Mouse (Mus musculus): Measurements from ENCODE around the gene Ndufa8.

Gene Ndufa8

DNA sequence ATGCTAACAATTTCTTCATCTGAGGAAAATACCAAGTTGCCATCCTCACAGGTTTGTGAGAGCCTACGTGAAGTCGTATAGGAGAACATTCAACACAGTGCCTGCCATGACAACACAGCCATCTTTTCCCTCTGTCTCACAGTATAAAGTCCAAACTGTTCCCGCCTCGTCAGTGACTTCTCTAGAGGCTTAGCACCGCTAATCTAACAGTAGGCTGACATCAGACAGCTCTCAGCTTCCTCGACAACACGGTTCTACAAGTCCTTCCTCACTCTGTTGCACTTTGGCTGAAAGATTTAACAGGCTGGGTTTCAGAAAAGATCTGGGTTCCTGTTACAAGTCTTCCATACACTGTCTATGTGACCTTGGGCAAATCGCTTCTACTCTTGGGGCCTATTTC, 1.0 kb downstream of the Ndufa8 start:
- peak; percentile 30 for DNase-seq (ENCODE audit: extremely low read depth, low read depth)

DNA sequence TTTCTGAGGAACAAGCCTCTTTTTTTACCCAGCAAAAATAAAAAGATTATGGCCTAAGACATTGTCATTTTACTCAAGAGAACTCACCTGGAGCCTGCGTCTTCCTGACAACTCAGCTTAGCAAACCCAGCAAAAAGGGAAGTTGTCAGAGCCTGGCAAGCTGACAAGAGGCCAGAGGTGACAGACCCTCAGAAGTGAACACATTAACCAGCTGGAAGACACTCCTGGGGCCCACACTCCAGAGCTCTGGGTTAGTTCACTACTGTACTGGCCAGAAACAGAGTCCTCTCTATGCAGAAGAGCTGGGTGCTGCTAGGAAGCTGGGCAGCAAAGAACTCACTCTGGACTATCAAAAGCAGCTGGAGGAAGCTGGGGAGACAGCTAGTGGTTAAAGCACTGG, 8.3 kb downstream of the Ndufa8 start:
- no peak for DNase-seq (ENCODE audit: extremely low read depth, low read depth)

DNA sequence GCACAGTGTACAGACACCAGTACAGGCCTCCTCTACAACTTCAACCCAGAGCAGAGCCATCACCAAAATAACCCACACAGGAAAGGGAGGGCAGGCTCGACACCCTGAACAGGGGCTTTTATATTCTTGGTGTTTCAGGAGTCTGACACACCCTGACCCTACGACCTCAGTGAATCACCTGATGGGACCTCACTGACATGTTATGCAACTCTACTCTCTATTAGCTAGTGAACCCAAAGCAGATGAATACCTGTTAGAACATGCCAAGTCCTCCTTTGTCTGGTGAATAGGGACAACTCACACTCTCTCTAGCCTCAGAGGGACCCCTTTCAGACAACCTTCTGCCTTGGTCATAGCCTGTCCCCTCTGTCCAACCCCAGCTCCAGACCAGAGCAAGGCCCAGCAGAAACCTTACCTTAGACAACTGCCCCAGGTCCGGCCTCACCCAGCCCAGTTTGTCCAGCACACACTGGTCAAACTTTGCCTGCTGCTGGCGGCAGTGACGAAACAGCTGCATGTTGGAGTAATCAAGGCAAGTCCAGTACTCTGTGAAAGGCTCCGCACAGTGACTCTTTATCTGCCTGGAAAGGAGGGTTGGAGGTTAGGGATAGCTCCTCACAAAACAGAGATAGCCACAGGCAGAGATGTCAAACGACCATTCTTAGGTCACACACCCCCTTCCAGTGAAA, 9.8 kb downstream of the Ndufa8 start:
- no peak for DNase-seq (ENCODE audit: extremely low read depth, low read depth)

DNA sequence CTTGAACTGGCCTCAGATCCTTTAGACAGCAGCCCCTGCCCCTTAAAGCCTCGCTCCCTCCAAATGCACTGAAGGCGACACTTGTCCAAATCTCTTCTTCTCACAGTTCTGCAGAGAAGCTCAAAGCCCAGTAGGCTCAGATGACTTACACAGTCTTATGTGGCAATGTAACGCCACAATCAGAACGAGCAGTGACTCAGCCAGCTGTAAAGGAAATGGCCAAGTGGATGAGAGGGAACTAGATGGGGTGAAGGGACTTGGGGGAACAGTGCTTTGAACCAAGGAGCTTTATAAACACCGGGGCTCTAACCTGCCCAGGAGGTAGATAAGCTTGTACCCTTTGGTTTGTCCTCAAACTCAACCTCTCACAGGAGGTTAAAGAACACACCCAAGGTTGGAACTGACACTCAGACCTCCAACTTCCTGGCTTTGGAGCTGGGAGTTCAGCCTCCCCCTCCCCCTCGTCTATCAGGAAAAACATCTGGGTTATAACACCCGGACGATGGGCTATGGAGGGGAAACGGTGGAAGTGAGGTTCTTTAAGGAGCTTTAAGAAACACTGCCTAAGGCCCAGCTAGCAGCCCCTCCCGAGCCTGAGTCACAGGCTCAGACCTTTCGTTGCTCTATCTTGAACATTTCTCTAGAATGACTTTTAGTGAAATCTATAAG, 13.7 kb downstream of the Ndufa8 start:
- no peak for DNase-seq (ENCODE audit: extremely low read depth, low read depth)

DNA sequence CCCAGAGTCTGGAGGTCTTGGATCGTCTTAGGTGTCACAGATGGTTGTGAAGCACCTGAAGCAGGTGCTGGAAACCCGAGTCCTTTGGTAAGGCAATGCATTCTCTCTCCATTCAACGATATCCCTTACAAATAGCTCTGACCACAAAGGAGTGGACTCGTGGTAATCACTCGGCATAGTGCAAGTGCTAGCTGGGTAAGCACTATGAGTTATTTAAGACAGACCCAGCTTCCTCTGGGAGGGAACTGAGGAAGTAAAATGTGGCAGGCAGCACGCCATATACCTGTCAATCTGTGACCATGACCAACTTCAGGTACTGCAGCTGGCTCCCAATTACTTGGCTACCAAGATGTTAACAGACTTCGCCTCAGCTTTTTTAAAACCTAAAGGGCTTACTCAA, 14.3 kb downstream of the Ndufa8 start:
- DNase-seq (ENCODE audit: extremely low read depth, low read depth): no peak

DNA sequence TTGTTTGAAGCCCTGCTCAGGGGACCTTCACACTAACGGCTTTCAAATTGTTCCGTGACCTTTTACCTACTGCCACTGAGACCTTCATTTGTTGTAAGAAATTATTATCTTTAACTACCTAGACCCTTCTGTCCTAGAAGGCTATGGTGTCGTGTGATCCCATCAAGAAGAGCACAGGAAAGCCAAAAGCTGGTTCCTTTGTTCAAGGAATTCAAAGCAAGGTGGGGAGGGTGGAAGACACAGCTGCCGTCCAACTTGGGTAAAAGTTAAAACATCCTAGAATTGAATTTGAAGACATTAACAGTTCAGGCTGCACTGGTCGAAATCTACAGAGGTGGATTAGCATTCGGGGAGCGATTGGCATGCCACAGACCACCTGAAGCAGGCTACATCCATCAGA, 15.2 kb downstream of the Ndufa8 start:
- DNase-seq (ENCODE audit: extremely low read depth, low read depth): no peak

DNA sequence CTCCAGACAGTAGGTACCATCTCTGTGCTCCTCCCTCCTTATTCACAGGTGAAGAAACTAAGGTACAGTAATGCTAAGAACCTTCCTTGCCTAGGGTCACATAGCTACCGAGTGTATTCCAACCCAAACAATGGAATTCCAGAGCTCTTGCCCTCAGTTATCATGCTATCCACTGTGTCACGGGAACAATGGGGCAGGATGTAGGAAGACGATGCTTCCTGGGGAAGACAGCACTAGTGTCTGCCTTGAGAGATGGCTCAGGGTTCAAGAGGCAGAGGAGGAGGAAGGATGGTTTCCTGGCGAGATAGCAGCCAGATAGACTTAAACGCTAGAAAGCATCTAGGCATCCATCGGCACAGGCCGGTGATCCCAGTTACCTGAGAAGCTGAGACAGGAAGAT, 16.3 kb downstream of the Ndufa8 start:
- DNase-seq (ENCODE audit: extremely low read depth, low read depth): no peak

DNA sequence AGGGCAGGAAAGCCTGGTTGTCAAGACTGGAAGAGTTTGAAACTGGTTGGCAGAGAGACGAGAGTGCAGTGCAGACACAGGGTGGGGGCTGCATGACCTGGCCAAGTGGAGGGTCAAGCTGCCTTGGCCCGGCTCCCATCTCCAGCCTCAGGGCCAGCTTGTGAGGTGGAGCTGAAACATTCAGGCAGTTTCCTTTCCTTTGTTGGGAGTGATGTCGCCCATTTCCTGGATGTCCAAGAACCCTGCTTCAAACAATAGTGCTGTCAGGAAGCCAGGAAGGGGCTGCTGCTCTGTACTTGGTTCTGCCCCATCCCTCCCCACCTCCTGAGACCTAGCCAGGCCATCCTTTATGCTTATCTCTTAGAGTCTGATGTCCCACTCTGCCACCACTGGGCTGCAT, 25.9 kb downstream of the Ndufa8 start:
- no peak for DNase-seq (ENCODE audit: extremely low read depth, low read depth)

DNA sequence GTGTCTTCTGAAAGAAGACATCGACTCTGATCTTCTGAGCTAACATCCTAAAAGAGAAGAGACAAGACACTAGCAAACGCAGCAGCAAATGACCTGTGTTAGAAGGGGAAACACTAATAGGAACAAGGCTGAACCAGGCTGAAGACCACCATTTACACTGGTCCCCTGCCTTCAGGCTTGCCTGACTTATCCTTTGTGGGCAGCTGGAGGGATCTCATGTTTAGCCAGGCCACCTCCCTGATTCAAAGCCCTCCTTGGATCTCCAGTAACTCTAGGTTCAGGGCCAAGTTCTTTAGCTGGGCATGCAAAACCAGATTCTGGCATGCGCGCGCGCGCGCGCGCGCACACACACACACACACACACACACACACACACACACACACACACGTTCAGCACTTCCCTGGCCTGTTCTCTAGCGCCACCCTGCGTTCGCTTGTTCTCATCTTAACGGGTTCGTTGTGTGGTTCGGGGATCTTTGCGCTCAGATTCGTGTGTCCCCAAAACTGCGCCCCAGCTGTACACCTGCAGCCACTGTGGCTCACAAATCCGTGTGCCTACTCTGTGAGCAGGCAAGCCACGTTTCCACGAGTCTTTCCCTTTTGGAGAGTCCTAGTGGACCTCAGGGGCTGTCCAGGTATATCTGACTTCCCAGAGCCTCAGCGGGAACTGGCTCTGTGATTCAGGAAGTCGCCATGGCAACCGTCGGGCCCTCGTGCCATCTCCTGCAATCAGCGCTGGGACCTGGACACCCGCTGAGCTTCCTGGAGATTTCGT, 27.6 kb downstream of the Ndufa8 start:
- peak; percentile 38 for DNase-seq (ENCODE audit: extremely low read depth, low read depth)

DNA sequence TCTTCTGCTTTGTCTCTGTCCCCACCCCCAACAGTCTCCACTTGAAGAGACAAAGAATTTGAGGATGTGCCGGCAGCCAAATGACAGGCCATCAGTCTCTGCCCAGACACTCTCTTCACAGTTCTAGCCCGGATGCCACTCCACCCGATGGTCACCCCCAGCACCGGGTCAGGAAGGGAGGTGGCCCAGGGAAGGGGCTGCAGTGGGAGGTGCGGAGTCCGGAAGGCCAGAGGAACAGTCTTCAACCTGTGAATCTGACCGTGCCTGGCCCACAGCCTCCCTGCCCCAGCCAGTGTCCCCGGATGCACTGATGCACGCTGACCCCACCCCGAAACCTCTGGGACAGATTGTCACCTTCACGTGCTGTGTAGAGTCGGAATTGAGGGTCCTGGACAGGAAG, 36.2 kb downstream of the Ndufa8 start:
- no peak for DNase-seq (ENCODE audit: extremely low read depth, low read depth)

DNA sequence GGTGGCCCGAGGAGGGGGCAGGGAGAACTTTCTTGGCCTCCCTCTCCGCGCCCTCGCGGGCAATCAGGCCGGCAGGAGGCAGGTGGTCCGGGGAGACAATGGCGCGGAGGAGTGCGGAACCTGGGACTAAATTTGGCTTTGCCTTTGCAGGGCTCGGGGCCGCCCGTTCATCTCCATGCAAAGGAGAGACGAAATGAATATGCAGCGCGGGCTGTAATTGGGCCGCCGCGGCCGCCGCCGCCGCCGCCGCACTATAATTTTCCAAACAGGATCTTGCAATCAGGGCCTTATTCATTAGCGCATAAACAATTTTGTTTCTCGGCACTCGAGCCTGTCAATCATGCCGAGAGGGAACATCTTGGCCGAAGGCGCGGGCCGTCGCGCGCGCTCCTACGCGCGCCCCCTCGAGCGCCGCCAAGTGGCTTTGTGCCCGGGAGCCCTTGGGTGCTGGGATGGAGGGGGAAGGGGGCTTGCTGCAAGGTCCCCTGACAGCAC, 37.8 kb downstream of the Ndufa8 start:
- no peak for DNase-seq (ENCODE audit: extremely low read depth, low read depth)

DNA sequence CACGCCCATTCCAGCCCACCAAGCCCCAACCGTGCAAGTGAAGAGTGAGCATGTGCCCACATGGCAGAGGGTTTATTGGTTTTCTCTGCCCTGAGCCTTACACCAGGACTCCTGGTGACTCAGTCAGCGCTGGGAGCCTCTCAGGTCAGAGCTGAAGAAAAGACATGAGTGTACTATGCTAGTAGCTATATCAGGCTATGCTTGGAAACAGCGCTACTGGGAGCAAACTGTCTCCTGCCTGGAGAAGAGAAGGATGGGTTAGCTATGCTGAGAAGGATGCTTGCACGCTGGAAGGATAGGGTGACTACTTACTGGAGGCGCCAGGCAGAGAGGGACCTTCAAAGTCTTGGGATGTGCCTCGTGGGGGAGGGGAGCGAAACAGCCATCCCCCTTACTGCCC, 38.6 kb downstream of the Ndufa8 start:
- DNase-seq (ENCODE audit: extremely low read depth, low read depth): no peak

DNA sequence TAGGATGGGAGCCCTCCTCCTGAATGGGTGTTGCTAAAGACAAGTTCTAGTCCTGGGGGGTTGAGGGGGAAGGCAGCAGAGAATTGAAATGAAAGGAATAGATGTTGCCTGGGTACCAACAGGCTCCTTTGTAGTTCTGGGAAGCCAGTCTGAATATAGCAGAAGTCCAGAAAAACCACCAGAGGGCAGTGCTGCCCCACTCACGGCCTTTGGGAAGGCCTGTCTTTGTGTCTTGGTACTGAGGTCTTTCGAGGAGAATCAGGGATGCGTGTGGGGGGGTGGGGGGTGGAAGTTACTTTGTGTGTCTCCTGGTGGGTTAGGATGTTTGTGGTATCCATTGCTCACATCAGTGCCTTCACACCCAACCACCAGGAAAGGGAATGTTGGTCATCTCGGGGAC, 39.8 kb downstream of the Ndufa8 start:
- DNase-seq (ENCODE audit: extremely low read depth, low read depth): no peak

DNA sequence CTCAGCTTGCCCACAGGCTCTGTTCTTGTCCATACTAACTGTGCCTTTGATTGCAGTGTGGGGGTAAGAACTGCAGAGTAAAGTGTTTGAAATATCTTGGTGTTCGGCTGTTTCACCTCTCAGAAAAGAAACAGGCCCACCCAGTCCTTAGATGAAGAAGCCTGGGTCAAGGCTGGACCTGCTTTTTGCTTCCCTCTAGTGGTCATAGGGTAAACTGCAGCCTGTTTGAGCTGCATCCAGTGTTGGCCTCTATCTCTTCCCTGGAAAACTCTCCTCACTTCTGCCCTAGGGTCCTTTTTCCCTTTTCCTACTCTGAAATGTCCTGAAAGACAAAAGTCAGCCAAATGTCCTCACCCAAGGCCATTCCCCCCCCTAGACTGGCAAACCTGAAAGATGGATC, 41.1 kb downstream of the Ndufa8 start:
- no peak for DNase-seq (ENCODE audit: extremely low read depth, low read depth)

DNA sequence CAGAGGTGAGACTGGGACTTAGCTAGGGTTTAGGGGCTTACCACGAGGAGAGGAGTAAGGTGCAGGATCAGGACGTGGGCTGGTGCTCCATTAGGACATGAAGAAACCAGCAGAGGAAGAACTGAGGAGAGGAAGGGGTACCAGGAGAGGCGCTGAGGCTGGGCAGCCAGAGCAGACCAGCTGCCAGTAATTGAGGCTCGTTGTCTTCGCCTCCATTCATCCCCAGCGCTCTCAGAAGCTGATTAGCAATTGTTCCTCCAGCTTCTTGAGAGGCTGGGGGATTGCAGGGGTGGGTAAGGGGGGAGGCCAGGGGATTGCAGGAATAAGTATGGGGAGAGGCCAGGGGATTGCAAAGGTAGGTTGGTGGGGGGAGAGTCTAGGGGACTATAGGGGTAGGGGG, 47.0 kb downstream of the Ndufa8 start:
- no peak for DNase-seq (ENCODE audit: extremely low read depth, low read depth)

DNA sequence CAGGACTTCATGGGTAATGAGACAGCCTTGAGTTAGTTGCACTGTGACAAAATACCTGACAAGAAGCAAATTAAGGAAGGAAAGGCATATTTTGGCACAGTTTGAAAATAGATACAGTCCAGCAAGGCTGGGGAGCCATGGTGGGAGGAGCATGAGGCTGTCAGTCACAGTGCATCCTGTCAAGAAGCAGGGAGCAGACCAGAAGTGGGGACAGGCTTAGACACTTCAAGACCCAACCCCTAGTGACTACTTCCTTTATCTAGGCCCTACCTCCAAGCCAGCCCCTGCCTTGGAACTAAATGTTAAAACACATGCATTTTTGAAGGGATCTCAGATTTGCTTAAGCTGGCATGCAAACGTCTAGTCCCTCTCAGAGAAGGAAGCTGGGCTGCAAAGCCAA, 48.8 kb downstream of the Ndufa8 start:
- DNase-seq (ENCODE audit: extremely low read depth, low read depth): no peak

DNA sequence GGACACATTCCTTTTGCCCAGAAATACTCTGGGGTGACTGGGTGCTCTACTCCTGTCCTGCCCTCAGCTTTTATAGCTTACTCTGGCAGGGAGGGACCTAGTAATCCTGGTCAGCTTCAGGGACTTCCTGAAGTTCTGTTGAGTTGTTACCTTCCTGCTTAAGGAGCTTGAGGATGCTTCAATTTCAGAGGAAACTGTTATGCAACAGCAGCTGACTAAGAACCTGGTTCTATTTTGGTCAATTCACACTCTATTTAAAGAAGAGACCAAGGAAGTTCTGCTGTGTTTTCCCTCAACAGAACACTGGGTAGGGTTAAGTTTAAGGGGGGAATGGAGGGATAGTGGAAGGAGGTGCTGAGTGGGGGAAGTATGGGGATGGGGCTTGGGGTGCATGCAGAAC, 50.0 kb downstream of the Ndufa8 start:
- no peak for DNase-seq (ENCODE audit: extremely low read depth, low read depth)

DNA sequence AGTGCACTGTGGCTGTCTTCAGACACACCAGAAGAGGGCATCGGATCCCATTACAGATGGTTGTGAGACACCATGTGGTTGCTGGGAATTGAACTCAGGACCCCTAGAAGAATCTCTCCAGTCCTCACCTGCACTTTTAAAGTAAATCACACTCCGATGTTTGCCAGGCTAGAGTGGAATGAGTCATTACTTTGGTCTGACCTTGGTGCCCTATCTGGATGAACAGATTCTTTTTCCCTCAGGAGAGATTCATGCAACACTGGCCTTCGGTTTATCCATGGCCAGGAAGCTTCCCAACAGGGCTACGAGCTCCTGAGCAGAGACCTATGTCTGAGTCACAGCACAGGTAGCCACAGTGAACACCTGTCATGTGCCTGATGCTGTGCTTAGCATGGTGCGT, 50.8 kb downstream of the Ndufa8 start:
- no peak for DNase-seq (ENCODE audit: extremely low read depth, low read depth)

DNA sequence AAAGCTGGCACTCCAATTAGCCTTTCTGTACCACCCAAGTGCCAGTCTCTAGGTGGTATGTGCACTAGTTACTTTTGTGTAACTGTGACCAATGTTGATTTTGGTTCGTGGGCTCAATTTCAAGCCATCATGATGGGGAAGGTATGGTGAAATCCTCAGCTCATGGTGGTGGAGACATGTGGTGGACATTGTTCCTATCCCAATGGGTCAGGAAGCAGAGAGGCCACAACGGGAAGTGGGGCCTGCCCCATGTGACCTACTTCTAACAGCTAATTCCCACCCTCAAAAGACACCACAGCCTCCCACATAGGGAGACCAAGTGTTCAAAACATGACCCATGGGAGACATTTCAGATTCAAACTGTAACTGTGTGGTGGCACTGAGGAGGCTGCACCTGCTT, 52.5 kb downstream of the Ndufa8 start:
- DNase-seq (ENCODE audit: extremely low read depth, low read depth): no peak

DNA sequence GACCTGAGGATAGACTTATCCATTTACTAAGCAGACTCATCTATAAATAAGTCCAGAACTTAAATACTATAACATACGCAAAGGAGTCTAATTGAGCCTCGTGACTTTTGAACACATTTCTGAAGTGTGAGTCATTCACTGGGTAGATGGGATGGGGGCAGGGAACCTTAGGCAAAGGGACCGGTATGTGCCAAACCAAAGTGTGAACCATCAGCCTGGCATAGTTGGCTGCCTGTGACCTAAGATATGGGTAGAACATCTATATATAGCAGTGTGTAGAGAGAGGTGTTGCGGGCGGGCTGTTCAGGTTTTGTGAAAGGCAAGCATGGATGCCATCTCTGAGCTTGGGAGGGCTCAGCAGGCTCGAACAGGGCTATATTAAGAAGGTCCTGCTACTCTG, 54.9 kb downstream of the Ndufa8 start:
- no peak for DNase-seq (ENCODE audit: extremely low read depth, low read depth)

DNA sequence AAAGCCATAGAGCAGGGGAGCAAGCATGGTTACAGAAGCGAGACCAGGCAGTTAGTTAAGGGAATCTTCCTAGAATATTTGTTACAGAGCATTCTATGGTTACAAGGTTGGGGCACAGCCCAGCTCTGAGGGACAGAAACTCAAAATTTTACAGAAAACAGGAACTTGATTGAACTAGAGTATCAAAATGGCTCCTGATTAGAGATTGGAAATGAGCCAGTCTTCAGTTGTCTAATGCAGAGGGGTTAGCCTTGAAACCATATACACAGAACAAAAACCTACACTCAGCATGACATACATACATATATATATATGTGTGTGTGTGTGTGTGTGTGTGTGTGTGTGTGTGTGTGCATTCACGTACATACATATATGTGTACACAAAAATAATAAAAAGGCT, 55.7 kb downstream of the Ndufa8 start:
- DNase-seq (ENCODE audit: extremely low read depth, low read depth): no peak

DNA sequence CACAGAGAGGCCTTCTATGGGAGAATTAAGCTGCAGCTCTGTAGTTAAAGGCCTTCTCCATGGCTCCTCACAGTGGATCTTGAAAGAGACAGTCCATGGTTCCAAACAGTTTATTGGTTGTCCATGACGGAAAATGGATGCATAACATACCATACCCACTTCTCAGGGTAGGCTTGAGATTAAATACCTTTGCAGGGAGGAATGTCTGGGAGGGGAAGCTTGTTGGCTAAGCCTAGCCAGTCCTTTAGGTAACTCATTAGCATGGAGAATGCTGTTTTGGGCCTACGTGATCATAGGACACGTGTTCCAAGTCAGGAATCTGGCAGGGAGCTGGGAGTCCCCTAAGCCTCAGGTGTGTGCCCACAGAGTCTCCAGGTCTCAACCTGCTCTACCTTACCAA, 56.9 kb downstream of the Ndufa8 start:
- DNase-seq (ENCODE audit: extremely low read depth, low read depth): no peak
